Mouse (Mus musculus): ENCODE measurements around the gene Chac1.

Chac1 gene

GRCm38 (mm10) chr2:119370116-119370515, 19.1 kb downstream of the Chac1 start:
- DNase-seq (ENCODE audit: low spot score in 2 of 2): no peak

- DNase-seq (ENCODE audit: low spot score in 2 of 2): no peak
Observed at GRCm38 (mm10) chr2:119377286-119377685, 26.3 kb downstream of the Chac1 start.

DNA sequence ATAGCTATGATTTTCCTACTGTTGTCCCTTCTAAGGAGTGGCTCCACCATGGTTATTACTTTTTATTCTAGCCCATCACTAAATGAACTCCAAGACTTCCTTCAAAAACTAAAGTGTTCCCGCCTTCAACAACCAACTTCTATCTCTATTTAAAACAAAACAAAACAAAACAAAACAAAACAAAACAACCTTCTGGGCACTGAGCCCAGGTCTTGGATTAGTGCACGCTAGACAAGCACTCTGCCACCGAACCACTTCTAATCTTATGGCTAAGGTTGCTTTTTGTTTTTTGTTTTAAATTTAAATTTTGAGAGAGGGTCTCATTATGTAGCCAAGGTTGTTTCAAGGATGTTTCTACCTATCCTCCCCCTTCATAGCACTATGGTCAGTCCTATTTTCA, 26.8 kb downstream of the Chac1 start:
- DNase-seq (ENCODE audit: low spot score in 2 of 2): no peak

DNA sequence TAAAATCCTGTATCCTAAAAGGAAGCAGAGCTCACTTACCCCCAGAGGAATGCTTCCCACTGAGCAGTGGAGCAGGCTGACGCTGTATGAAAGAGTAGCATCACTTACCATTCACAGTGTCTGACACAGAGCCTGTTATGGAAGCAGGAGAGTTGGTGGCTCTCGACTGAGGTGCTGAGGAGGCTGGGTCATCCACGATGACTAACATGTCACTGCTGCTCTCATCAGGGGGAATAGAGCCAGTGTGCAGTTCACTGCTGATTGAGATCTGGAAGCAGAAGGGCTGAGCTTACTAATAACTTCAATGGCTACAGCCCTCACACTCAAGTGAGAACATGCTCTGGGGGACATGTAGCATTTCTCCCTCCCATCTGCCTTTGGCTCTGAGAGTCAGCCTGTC, 28.4 kb downstream of the Chac1 start:
- no peak for DNase-seq (ENCODE audit: low spot score in 2 of 2)

DNA sequence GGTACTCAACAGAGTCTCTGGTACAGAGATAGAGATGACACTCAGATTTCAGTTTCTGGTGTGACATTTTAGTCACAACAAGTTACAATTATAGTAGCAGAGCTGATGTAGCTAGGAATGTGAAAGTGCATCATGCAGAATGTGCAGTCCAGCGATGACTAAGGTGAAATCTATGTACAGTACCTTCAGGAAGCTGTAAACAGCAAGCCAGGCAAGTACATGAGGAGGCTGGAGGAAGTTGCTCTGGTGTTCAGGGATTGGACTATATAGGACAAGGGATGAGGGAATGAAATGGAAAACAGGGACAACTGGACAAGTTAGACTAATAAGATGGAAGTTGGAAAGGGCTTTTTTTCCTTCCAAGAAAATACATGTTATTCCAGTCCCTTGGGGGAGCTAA, 37.2 kb downstream of the Chac1 start:
- DNase-seq (ENCODE audit: low spot score in 2 of 2): no peak

DNA sequence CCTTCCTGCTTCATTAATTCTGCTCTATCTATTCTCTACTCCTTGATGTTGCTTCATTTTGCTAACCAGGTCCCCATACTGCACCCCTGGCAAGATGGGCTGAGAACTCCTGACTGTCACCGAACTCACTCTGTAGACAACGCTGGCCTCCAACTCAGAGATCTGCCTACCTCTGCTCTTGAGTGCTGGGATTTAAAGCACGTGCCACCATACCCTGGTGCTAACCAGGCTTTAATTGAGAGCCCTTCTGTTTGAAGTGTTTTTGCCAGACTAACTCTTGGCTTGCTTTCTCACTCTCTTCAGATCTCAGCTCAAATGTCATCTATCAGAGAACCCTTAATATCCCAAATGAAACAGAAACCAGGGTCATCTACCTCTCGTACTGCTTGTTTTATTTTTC, 39.0 kb downstream of the Chac1 start:
- DNase-seq (ENCODE audit: low spot score in 2 of 2): no peak

DNA sequence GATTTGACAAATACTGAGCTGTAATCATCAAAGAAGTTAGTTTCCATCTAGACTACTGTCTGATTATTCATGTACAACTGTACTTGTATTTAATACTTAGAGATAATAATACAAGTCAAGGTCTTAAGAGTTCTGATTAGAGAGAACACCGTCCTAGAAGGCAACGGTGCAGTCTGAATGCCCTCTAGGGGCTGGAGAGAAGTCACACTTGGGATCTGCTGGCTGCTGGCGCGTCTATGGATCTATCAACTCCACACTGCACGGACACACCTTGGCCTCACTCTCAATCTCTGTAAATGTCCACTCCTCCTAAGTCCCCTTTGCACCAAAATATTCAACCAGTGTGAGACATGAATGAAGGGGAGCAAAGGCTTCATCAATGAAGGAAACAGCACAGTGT, 47.2 kb downstream of the Chac1 start:
- no peak for DNase-seq (ENCODE audit: low spot score in 2 of 2)

GRCm38 (mm10) chr2:119398665-119399064, 47.6 kb downstream of the Chac1 start:
- no peak for DNase-seq (ENCODE audit: low spot score in 2 of 2)

DNA sequence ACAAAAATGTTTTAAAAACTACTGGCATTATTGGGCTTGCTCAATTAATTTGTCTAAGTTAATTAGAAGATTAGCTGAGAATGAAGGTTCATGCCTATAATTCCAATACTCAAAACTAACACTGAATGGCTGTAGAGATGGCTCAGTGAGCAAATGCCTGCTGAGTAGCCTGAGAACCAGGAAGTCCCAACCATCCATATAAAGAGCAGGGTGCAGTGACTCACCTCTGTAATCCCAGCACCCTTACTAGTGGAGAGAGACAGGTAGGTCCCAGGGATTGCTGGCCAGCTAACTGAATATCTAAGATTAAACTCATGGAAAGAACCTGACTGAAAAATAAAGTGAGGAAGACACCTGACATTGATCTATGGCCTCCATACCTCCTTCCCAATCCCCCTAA, 48.3 kb downstream of the Chac1 start:
- DNase-seq (ENCODE audit: low spot score in 2 of 2): no peak

Measured in spleen, postnatal 36 days (tissue).